Mouse (Mus musculus) CH12.LX (cell line): Measurements from ENCODE around the gene Wdfy2. TPM values are rescaled to one million over a fixed set of nuclear protein-coding genes. Genes with fewer than 3 reads are reported as not detected.

Experiments used
- DNase-seq: peaks from one replicate; pipeline ENCODE4 v3.0.0-alpha.2; 2013; ENCODE audit errors: extremely low read depth
- H3K27ac ChIP-seq: 2 replicates; pipeline ENCODE4 v1.5.1; 2012; ENCODE audit warnings: low read depth, mild to moderate bottlenecking, control low read depth, moderate library complexity; ENCODE audit not compliant: insufficient read depth
- H3K27me3 ChIP-seq: replicated peaks from 2 replicates; pipeline ENCODE3; 2012; ENCODE audit warnings: inconsistent platforms
- H3K36me3 ChIP-seq, 2 experiments: replicated peaks in 1 of 2; 2 replicates each; pipeline versions ENCODE3 to v1.6.1; 2012; ENCODE audit warnings: inconsistent platforms in 1 of 2, low read length in 1 of 2, mild to moderate bottlenecking in 1 of 2, mixed read lengths in 1 of 2, moderate library complexity in 1 of 2; ENCODE audit not compliant: control insufficient read depth in 1 of 2, insufficient read depth in 1 of 2
- H3K4me1 ChIP-seq, 2 experiments: 2 replicates each; pipeline ENCODE4 v1.6.1; 2012; ENCODE audit warnings: inconsistent platforms in 1 of 2, moderate library complexity in 1 of 2; ENCODE audit not compliant: insufficient read depth in 2 of 2, control insufficient read depth in 1 of 2
- H3K4me2 ChIP-seq: 2 replicates; pipeline ENCODE4 v1.6.1; 2012; ENCODE audit warnings: low read depth, mild to moderate bottlenecking, control low read depth; ENCODE audit not compliant: poor library complexity, insufficient read depth, severe bottlenecking
- H3K4me3 ChIP-seq, 3 experiments: fragments of 150-350 bp in 1 of 3; sonication (generic) in 1 of 3; replicated peaks in 1 of 3; 2 replicates each; pipeline versions ENCODE3 to v1.5.1; 2011 to 2012; ENCODE audit warnings: low read depth in 2 of 3, low read length in 2 of 3, mild to moderate bottlenecking in 2 of 3, moderate library complexity in 2 of 3, control low read depth in 1 of 3, improper control_type of control experiment in 1 of 3, inconsistent platforms in 1 of 3, mixed read lengths in 1 of 3; ENCODE audit not compliant: poor library complexity in 1 of 3
- H3K79me2 ChIP-seq: replicated peaks from 2 replicates; pipeline ENCODE4 v1.6.1; 2012; ENCODE audit warnings: mild to moderate bottlenecking, moderate library complexity; ENCODE audit not compliant: control insufficient read depth, poor library complexity, insufficient read depth, severe bottlenecking; ENCODE audit errors: extremely low read depth
- H3K9ac ChIP-seq: 2 replicates; pipeline ENCODE4 v1.6.1; 2012; ENCODE audit warnings: low read depth, mild to moderate bottlenecking, control low read depth, moderate library complexity; ENCODE audit not compliant: insufficient read depth
- H3K9me3 ChIP-seq: replicated peaks from 2 replicates; pipeline ENCODE3; 2012; ENCODE audit warnings: low read length, inconsistent platforms, mixed read lengths
- BHLHE40 ChIP-seq: IDR thresholded peaks from 2 replicates; pipeline ENCODE4 v1.6.1; 2011; ENCODE audit warnings: mild to moderate bottlenecking, low read depth, low read length, improper control_type of control experiment
- CHD1 ChIP-seq: IDR thresholded peaks from 2 replicates; pipeline ENCODE4 v1.6.1; 2012; ENCODE audit warnings: low read depth, low read length, improper control_type of control experiment, inconsistent platforms
- CTCF ChIP-seq, 2 experiments: IDR thresholded peaks in 1 of 2; conservative IDR thresholded peaks in 1 of 2; 2 replicates each; pipeline ENCODE4 v1.5.1; 2011 to 2012; ENCODE audit warnings: low read depth in 2 of 2, low read length in 2 of 2, improper control_type of control experiment in 1 of 2, inconsistent platforms in 1 of 2, mild to moderate bottlenecking in 1 of 2, moderate library complexity in 1 of 2
- ELF1 ChIP-seq: IDR thresholded peaks from 2 replicates; pipeline ENCODE4 v1.6.1; 2014; ENCODE audit warnings: low read depth, mild to moderate bottlenecking, inconsistent platforms, low read length, improper control_type of control experiment
- EP300 ChIP-seq: IDR thresholded peaks from 2 replicates; pipeline ENCODE4 v1.6.1; 2011; ENCODE audit warnings: low read length, improper control_type of control experiment
- ETS1 ChIP-seq: conservative IDR thresholded peaks from 2 replicates; pipeline ENCODE4 v1.6.1; 2012; ENCODE audit warnings: low read depth, mild to moderate bottlenecking, inconsistent platforms, low read length, improper control_type of control experiment, moderate library complexity
- GABPA ChIP-seq: IDR thresholded peaks from 2 replicates; pipeline ENCODE4 v1.6.1; 2012; ENCODE audit warnings: low read depth, low read length, improper control_type of control experiment, inconsistent platforms; ENCODE audit not compliant: insufficient replicate concordance
- IRF4 ChIP-seq: IDR thresholded peaks from 2 replicates; pipeline ENCODE4 v1.6.1; 2014; ENCODE audit warnings: low read depth, mild to moderate bottlenecking, inconsistent platforms, low read length, improper control_type of control experiment
- JUN ChIP-seq: IDR thresholded peaks from 2 replicates; pipeline ENCODE4 v1.6.1; 2011; ENCODE audit warnings: low read depth, mild to moderate bottlenecking, low read length, improper control_type of control experiment, moderate library complexity; ENCODE audit not compliant: insufficient read depth
- KAT2A ChIP-seq: IDR thresholded peaks from 2 replicates; pipeline ENCODE4 v1.6.1; 2012; ENCODE audit warnings: low read length, improper control_type of control experiment, inconsistent platforms; ENCODE audit not compliant: insufficient replicate concordance
- MAX ChIP-seq: IDR thresholded peaks from 2 replicates; pipeline ENCODE4 v1.6.1; 2011; ENCODE audit warnings: low read length, improper control_type of control experiment
- MAZ ChIP-seq: IDR thresholded peaks from 2 replicates; pipeline ENCODE4 v1.6.1; 2012; ENCODE audit warnings: low read depth, mild to moderate bottlenecking, inconsistent platforms, low read length, improper control_type of control experiment, moderate library complexity
- NRF1 ChIP-seq: IDR thresholded peaks from 2 replicates; pipeline ENCODE4 v1.6.1; 2014; ENCODE audit warnings: low read depth, mild to moderate bottlenecking, inconsistent platforms, low read length, improper control_type of control experiment, moderate library complexity
- PAX5 ChIP-seq: IDR thresholded peaks from 2 replicates; pipeline ENCODE4 v1.6.1; 2012; ENCODE audit warnings: low read length, inconsistent platforms, mixed read lengths
- POLR2A ChIP-seq: IDR thresholded peaks from 2 replicates; pipeline ENCODE4 v1.6.1; 2011; ENCODE audit warnings: low read depth, mild to moderate bottlenecking, improper control_type of control experiment, low read length
- POLR2AphosphoS2 ChIP-seq: IDR thresholded peaks from 2 replicates; pipeline ENCODE4 v1.6.1; 2011; ENCODE audit warnings: low read depth, low read length, improper control_type of control experiment
- RAD21 ChIP-seq: IDR thresholded peaks from 2 replicates; pipeline ENCODE4 v1.6.1; 2011; ENCODE audit warnings: low read depth, mild to moderate bottlenecking, low read length, improper control_type of control experiment, moderate library complexity
- RCOR1 ChIP-seq: conservative IDR thresholded peaks from 2 replicates; pipeline ENCODE4 v1.6.1; 2012; ENCODE audit warnings: low read depth, mild to moderate bottlenecking, inconsistent platforms, low read length, improper control_type of control experiment
- TCF12 ChIP-seq: IDR thresholded peaks from 2 replicates; pipeline ENCODE4 v1.6.1; 2014; ENCODE audit warnings: low read depth, mild to moderate bottlenecking, inconsistent platforms, low read length, improper control_type of control experiment
- ZMIZ1 ChIP-seq: IDR thresholded peaks from 2 replicates; pipeline ENCODE4 v1.6.1; 2012; ENCODE audit warnings: low read depth, mild to moderate bottlenecking, inconsistent platforms, low read length, improper control_type of control experiment
- ZNF384 ChIP-seq: IDR thresholded peaks from 2 replicates; pipeline ENCODE4 v1.6.1; 2012; ENCODE audit warnings: low read depth, low read length, improper control_type of control experiment, inconsistent platforms
- dilution Hi-C: fragments of 300-500 bp; cut with MboI; formaldehyde crosslinking; loops from 2 replicates; pipeline ENCODE4 v1.14.3; 2020; ENCODE audit warnings: low sequenced_read_pairs; ENCODE audit not compliant: extremely low pct_unique_long_range_greater_than_20kb, extremely low pct_ligation_motif_present
- in situ Hi-C: fragments of 300-500 bp; cut with MboI; formaldehyde crosslinking; loops from 3 replicates; pipeline ENCODE4 v1.14.3; 2019; ENCODE audit warnings: low sequenced_read_pairs, low pct_ligation_motif_present, low pct_unique_long_range_greater_than_20kb, mixed read lengths
- polyA plus RNA-seq: library from polyadenylated mRNA; unstranded; fragments of >175 nt; gene quantifications from 2 replicates; pipeline ENCODE4 v1.2.1, GENCODE M21; 2012; ENCODE audit warnings: low read depth; ENCODE audit not compliant: insufficient read length
- total RNA-seq, 2 experiments: library from RNA; depleted of rRNA; stranded (reverse); fragments of 300-350 nt in 1 of 2; fragments of >200 nt in 1 of 2; gene quantifications; 2 replicates each; pipeline ENCODE4 v1.2.3; 2012 to 2014

Gene Wdfy2
- total and polyA plus RNA-seq, 3 experiments, result 6.3 to 6.7 (median 6.6) TPM

GRCm38 (mm10) chr14:62808661-62809523 is 28.6 kb upstream of the Wdfy2 start:
- H3K79me2 ChIP-seq, result no peaks in the 10 kb centered on the region
- H3K27ac ChIP-seq, result no peak overlapping the region
- H3K9me3 ChIP-seq, result no peaks in the 10 kb centered on the region
- no peaks in the 10 kb centered on the region for H3K36me3 ChIP-seq
- H3K9ac ChIP-seq, result no peak overlapping the region
- no peak overlapping the region for H3K4me2 ChIP-seq
- TF ChIP-seq RCOR1 (no peak), NRF1 (no peak), POLR2AphosphoS2 (no peak), MAX (no peak), ETS1 (no peak), TCF12 (no peak), ELF1 (no peak), EP300 (no peak), CHD1 (no peak), ZMIZ1 (no peak), POLR2A (no peak), BHLHE40 (no peak), MAZ (no peak), IRF4 (no peak), CTCF (conservative IDR thresholded peaks at IDR 0.05 in 1 of 2, IDR thresholded peaks at IDR 0.05 in 1 of 2; ENCODE audit: low read depth in 2 of 2, low read length in 2 of 2) (no peak), RAD21 (no peak), PAX5 (no peak), JUN (no peak), KAT2A (no peak), GABPA (no peak)
- H3K4me3 ChIP-seq, result no peak overlapping the region
- in situ Hi-C loops (no loop called here), dilution Hi-C loops (no loop called here)
- no peak for DNase-seq
- peaks cover 0 to 9% of the 10 kb centered on the region in 2 experiments; a peak in 1 of 4 replicates for H3K4me1 ChIP-seq
- H3K27me3 ChIP-seq, result no peaks in the 10 kb centered on the region

GRCm38 (mm10) chr14:62812765-62813164 is 24.7 kb upstream of the Wdfy2 start:
- TF ChIP-seq MAZ (no peak), EP300 (no peak), ZNF384 (peak; percentile 27; the same call in 1 of the 2 replicates)
- H3K27ac ChIP-seq, result no peak overlapping the region
- no peak overlapping the region for H3K4me3 ChIP-seq
- DNase-seq, result no peak
- no peaks in the 10 kb centered on the region for H3K27me3 ChIP-seq
- H3K4me1 ChIP-seq, result peaks cover 0 to 9% of the 10 kb centered on the region in 2 experiments; a peak in 1 of 4 replicates
- in situ Hi-C loops, result no loop called here
- no peak overlapping the region for H3K9ac ChIP-seq
- H3K9me3 ChIP-seq, result no peaks in the 10 kb centered on the region
- H3K36me3 ChIP-seq, result no peaks in the 10 kb centered on the region
- dilution Hi-C loops, result no loop called here
- no peak overlapping the region for H3K4me2 ChIP-seq
- no peaks in the 10 kb centered on the region for H3K79me2 ChIP-seq
